9 mouse cellular contexts compared by ENCODE assay signal in genomic region chr7:118409421-118409820, GRCm38 (mm10). TPM values are rescaled to one million over a fixed set of nuclear protein-coding genes. Genes with fewer than 3 reads are reported as not detected.
A peak's percentile ranks its signal among the peaks of the same experiment; 100 is the strongest.
DNase-seq lines count a peak whose midpoint lies in the region; ATAC-seq and TF ChIP-seq lines count a peak whose summit lies in the region.
"Had no signal": no experiment of that assay in that cellular context is flagged by ENCODE, and none has a peak within 500 bp of the region (broad histone marks: within the 10 kb centered on the region; RNA-seq: fewer than 3 reads in every experiment).

No protein-coding gene starts in this region.

- no peaks in the 10 kb centered on the region for H3K79me2 ChIP-seq in CH12.LX (replicated peaks; ENCODE audit: control insufficient read depth, extremely low read depth, insufficient read depth, poor library complexity, severe bottlenecking)

- DNase-seq in kidney, adult 2 months: peak; percentile 3
- DNase-seq in CH12.LX (ENCODE audit: extremely low read depth) (peak; percentile 42), NIH3T3 (ENCODE audit: low read depth) (peak; percentile 61)
- DNase-seq in kidney, postnatal 14 days: peak; percentile 6
- DNase-seq in testis, postnatal 14 days (ENCODE audit: low spot score): no peak
- DNase-seq: right cerebral cortex, postnatal 25 days had no signal

- H3K27ac ChIP-seq in kidney, adult 2 months (ENCODE audit: insufficient read depth, low read depth, low read length): no peak overlapping the region
- no peak overlapping the region for H3K27ac ChIP-seq in kidney, embryonic 14.5 days (ENCODE audit: low read depth, low read length)
- H3K27ac ChIP-seq in CH12.LX (ENCODE audit: insufficient read depth, low read depth): no peak overlapping the region
- H3K27ac ChIP-seq in hindbrain, embryonic 12.5 days: no peak overlapping the region

- dilution Hi-C loops in CH12.LX (cut with MboI; ENCODE audit: extremely low pct_ligation_motif_present, extremely low pct_unique_long_range_greater_than_20kb, low sequenced_read_pairs): no loop called here

- no peak overlapping the region for H3K4me2 ChIP-seq in kidney, embryonic 14.5 days (replicated peaks; ENCODE audit: low read depth, low read length)
- H3K4me2 ChIP-seq in CH12.LX (ENCODE audit: insufficient read depth, low read depth, poor library complexity, severe bottlenecking): no peak overlapping the region
- H3K4me2 ChIP-seq in hindbrain, embryonic 12.5 days (replicated peaks): no peak overlapping the region

- ATAC-seq in kidney, embryonic 14.5 days (ENCODE audit: low FRiP score, low TSS enrichment): no peak
- no peak for ATAC-seq in hindbrain, embryonic 12.5 days (ENCODE audit: low FRiP score)
- ATAC-seq: midbrain, embryonic 16.5 days had no signal

- H3K27me3 ChIP-seq in kidney, adult 2 months (replicated peaks; ENCODE audit: control insufficient read depth, insufficient read depth, low read length): no peaks in the 10 kb centered on the region
- H3K27me3 ChIP-seq in kidney, embryonic 14.5 days (ENCODE audit: control insufficient read depth, insufficient read depth, low read length): no peaks in the 10 kb centered on the region
- H3K27me3 ChIP-seq in CH12.LX (replicated peaks): no peaks in the 10 kb centered on the region
- H3K27me3 ChIP-seq in hindbrain, embryonic 12.5 days: no peaks in the 10 kb centered on the region

- H3K9me3 ChIP-seq in kidney, embryonic 14.5 days (ENCODE audit: control insufficient read depth, low read length): no peaks in the 10 kb centered on the region
- no peaks in the 10 kb centered on the region for H3K9me3 ChIP-seq in CH12.LX (replicated peaks; ENCODE audit: low read length)
- H3K9me3 ChIP-seq in hindbrain, embryonic 12.5 days (replicated peaks): no peaks in the 10 kb centered on the region

- H3K4me3 ChIP-seq in kidney, adult 2 months (ENCODE audit: insufficient read depth, low read depth, low read length): no peak overlapping the region
- H3K4me3 ChIP-seq in kidney, embryonic 14.5 days (ENCODE audit: low read length): no peak overlapping the region
- H3K4me3 ChIP-seq in CH12.LX (replicated peaks in 1 of 3; ENCODE audit: low read depth in 2 of 3, low read length in 2 of 3, poor library complexity in 1 of 3): no peak overlapping the region
- no peak overlapping the region for H3K4me3 ChIP-seq in hindbrain, embryonic 12.5 days

- H3K4me1 ChIP-seq in kidney, adult 2 months (ENCODE audit: control insufficient read depth, insufficient read depth, low read length): no peaks in the 10 kb centered on the region
- peaks cover 1% of the 10 kb centered on the region; the same call in 1 of the 2 replicates for H3K4me1 ChIP-seq in kidney, embryonic 14.5 days (ENCODE audit: control insufficient read depth, insufficient read depth, low read length)
- 0 out of 4 replicates have a peak, but pooled peaks cover 0 to 4% of the 10 kb centered on the region in 2 experiments for H3K4me1 ChIP-seq in CH12.LX (ENCODE audit: control insufficient read depth in 1 of 2, insufficient read depth in 2 of 2)
- 0 out of 2 replicates have a peak, but pooled peaks cover 4% of the 10 kb centered on the region for H3K4me1 ChIP-seq in hindbrain, embryonic 12.5 days

- H3K36me3 ChIP-seq in kidney, adult 2 months (ENCODE audit: control insufficient read depth, insufficient read depth, low read length): no peaks in the 10 kb centered on the region; the same call in 1 of the 2 replicates
- H3K36me3 ChIP-seq in kidney, embryonic 14.5 days (ENCODE audit: control insufficient read depth, insufficient read depth, low read length): no peaks in the 10 kb centered on the region
- no peaks in the 10 kb centered on the region for H3K36me3 ChIP-seq in CH12.LX (replicated peaks in 1 of 2; ENCODE audit: control insufficient read depth in 1 of 2, insufficient read depth in 1 of 2, low read length in 1 of 2)
- no peaks in the 10 kb centered on the region for H3K36me3 ChIP-seq in hindbrain, embryonic 12.5 days

- no peak for TF ChIP-seq POLR2A in kidney, adult 2 months (IDR thresholded peaks at IDR 0.05; ENCODE audit: low read depth, low read length)
- TF ChIP-seq POLR2A in CH12.LX (IDR thresholded peaks at IDR 0.05; ENCODE audit: low read depth, low read length): no peak

- no peak for TF ChIP-seq EP300 in CH12.LX (IDR thresholded peaks at IDR 0.05; ENCODE audit: low read length)

- WGBS in kidney, adult 2 months: 23% methylated on average over 2 of the region's 2 CpGs
- WGBS in kidney, embryonic 14.5 days: 39% methylated on average over 2 of the region's 2 CpGs
- WGBS in hindbrain, embryonic 12.5 days: 37% methylated on average over 2 of the region's 2 CpGs

- no peak overlapping the region for H3K9ac ChIP-seq in kidney, embryonic 14.5 days (ENCODE audit: low read depth, low read length)
- H3K9ac ChIP-seq in CH12.LX (ENCODE audit: insufficient read depth, low read depth): no peak overlapping the region
- H3K9ac ChIP-seq in hindbrain, embryonic 12.5 days: no peak overlapping the region

- TF ChIP-seq CTCF in kidney, adult 2 months (conservative IDR thresholded peaks at IDR 0.05; ENCODE audit: insufficient read depth, insufficient read length, low read depth, low read length): peak; percentile 74
- peak; percentile 40 to 89; a peak in 3 of 4 replicates for TF ChIP-seq CTCF in CH12.LX (conservative IDR thresholded peaks at IDR 0.05 in 1 of 2, IDR thresholded peaks at IDR 0.05 in 1 of 2; ENCODE audit: low read depth in 2 of 2, low read length in 2 of 2)

- in situ Hi-C loops in CH12.LX (cut with MboI; ENCODE audit: low pct_ligation_motif_present, low pct_unique_long_range_greater_than_20kb, low sequenced_read_pairs): no loop called here

- TF ChIP-seq RAD21 in CH12.LX (IDR thresholded peaks at IDR 0.05; ENCODE audit: low read depth, low read length): peak; percentile 90

TF ChIP-seq in CH12.LX, 34 proteins besides CTCF, POLR2A, EP300 and RAD21:
- TF ChIP-seq E2F4 (IDR thresholded peaks at IDR 0.05; ENCODE audit: insufficient replicate concordance, low read depth, low read length) (no peak), MAX (IDR thresholded peaks at IDR 0.05; ENCODE audit: low read length) (no peak), ZC3H11A (IDR thresholded peaks at IDR 0.05; ENCODE audit: low read depth, low read length) (peak; percentile 29), POLR2AphosphoS2 (IDR thresholded peaks at IDR 0.05; ENCODE audit: low read depth, low read length) (no peak), NELFE (IDR thresholded peaks at IDR 0.05; ENCODE audit: low read depth, low read length) (0 out of 2 replicates have a peak, but pooled peaks have one; percentile 40), SMC3 (IDR thresholded peaks at IDR 0.05; ENCODE audit: low read depth, low read length) (peak; percentile 80), UBTF (IDR thresholded peaks at IDR 0.05; ENCODE audit: low read depth, low read length) (no peak)

RNA-seq across cellular contexts. Expression of gene Syt17, which starts 38.6 kb away (rescaled TPM):
- polyA plus RNA-seq in kidney, adult 2 months (2012; rRNA removed): 10.6 and 11.9 TPM in 2 replicates
- polyA plus RNA-seq in kidney, embryonic 14.5 days (2014; fragmentation: Nextera tagmentation; extraction: Ambion mirVana): 6.2 and 11.4 TPM in 2 replicates
- not detected in 2 replicates for total RNA-seq in CH12.LX (2012; rRNA removed)
- not detected in 2 replicates for total RNA-seq in CH12.LX (2014; rRNA removed)
- not detected in 2 replicates for polyA plus RNA-seq in CH12.LX (2012; ENCODE audit: insufficient read length, low read depth)
- 6.1 and 6.4 TPM in 2 replicates for polyA plus RNA-seq in hindbrain, embryonic 12.5 days (2016; fragmentation: Nextera tagmentation; extraction: Ambion mirVana)
